Mouse (Mus musculus) CD4-positive, CD25-positive, alpha-beta regulatory T cell, adult 4 months (primary cell): ENCODE measurements around the gene Guca2a. TPM values are rescaled to one million over a fixed set of nuclear protein-coding genes. Genes with fewer than 3 reads are reported as not detected.

Source experiments
- polyA plus RNA-seq, 2 experiments: library from polyadenylated mRNA; unstranded; fragments of 100-300 nt; shearing (Covaris generic); gene quantifications; one replicate each; pipeline ENCODE4 v1.2.1; 2017

The Guca2a gene
- polyA plus RNA-seq, 2 experiments from 2014 or later, result not detected

Other genes starting within 250 kb of the Guca2a start
- gene Ccdc30, start 222.2 kb upstream of the Guca2a start, polyA plus RNA-seq, result 1 to 10 TPM; 7.2 to 8.0 TPM
- gene Ppcs, start 215.3 kb upstream of the Guca2a start, polyA plus RNA-seq, result 10 to 100 TPM; 54.7 to 60.9 TPM
- under 1 TPM in 1 of 2 experiments, not detected in 1; 0.43 TPM for gene Zmynd12, start 214.9 kb upstream of the Guca2a start, polyA plus RNA-seq
- under 1 TPM in 1 of 2 experiments, not detected in 1; 0.11 TPM for gene Rimkla, start 145.1 kb upstream of the Guca2a start, polyA plus RNA-seq
- gene Foxj3, start 100.7 kb upstream of the Guca2a start, polyA plus RNA-seq, result 10 to 100 TPM; 12.5 to 12.6 TPM
- 1 to 10 TPM; 2.3 to 5.2 TPM for gene Frg2f1, start 98.2 kb upstream of the Guca2a start, polyA plus RNA-seq
- not detected for gene Guca2b, start 21.2 kb downstream of the Guca2a start, polyA plus RNA-seq
- gene Hivep3, start 96.1 kb downstream of the Guca2a start, polyA plus RNA-seq, result 10 to 100 TPM; 19.6 to 23.1 TPM